10 mouse cellular contexts compared by ENCODE assay signal in genomic region chr2:168870480-168870879, GRCm38 (mm10).
DNase-seq lines count a peak whose midpoint lies in the region; ATAC-seq lines count a peak whose summit lies in the region.
"Had no signal": no experiment of that assay in that cellular context is flagged by ENCODE, and none has a peak within 500 bp of the region (broad histone marks: within the 10 kb centered on the region; RNA-seq: fewer than 3 reads in every experiment).

No protein-coding gene starts in this region.

- H3K4me1 ChIP-seq in limb, embryonic 11.5 days (ENCODE audit: control insufficient read depth, insufficient read depth, low read length), result peaks cover 20% of the 10 kb centered on the region

- ATAC-seq in limb, embryonic 11.5 days (ENCODE audit: insufficient number of reproducible peaks, low FRiP score, low TSS enrichment, low read depth), result no peak

- H3K9ac ChIP-seq in limb, embryonic 11.5 days (ENCODE audit: low read length), result no peak overlapping the region
- H3K9ac ChIP-seq: hindbrain, embryonic 15.5 days; midbrain, embryonic 12.5 days had no signal

- DNase-seq in cerebellum, postnatal 10 days, result peak; percentile 46 to 57
- DNase-seq in cerebellum, postnatal 4 days (ENCODE audit: low spot score in 2 of 2), result no peak
- DNase-seq in layer of hippocampus, postnatal 10 days (ENCODE audit: low spot score in 2 of 2), result peak; percentile 31 to 49
- no peak for DNase-seq in layer of hippocampus, adult 9-11 months
- DNase-seq in ES-CJ7 (ENCODE audit: low read depth, low spot score), result peak; percentile 69
- peak; percentile 74 for DNase-seq in limb, embryonic 11.5 days (ENCODE audit: low spot score)
- DNase-seq in frontal cortex, postnatal 14 days (ENCODE audit: low spot score in 2 of 2), result no peak
- no peak for DNase-seq in layer of hippocampus, adult 9-10 months (ENCODE audit: low spot score)

- no peaks in the 10 kb centered on the region for H3K9me3 ChIP-seq in limb, embryonic 11.5 days (ENCODE audit: control insufficient read depth, low read length)
- H3K9me3 ChIP-seq: hindbrain, embryonic 15.5 days; midbrain, embryonic 12.5 days had no signal

- no peaks in the 10 kb centered on the region for H3K36me3 ChIP-seq in limb, embryonic 11.5 days (ENCODE audit: control insufficient read depth, insufficient read depth, low read length)
- H3K36me3 ChIP-seq: hindbrain, embryonic 15.5 days; midbrain, embryonic 12.5 days had no signal

- no peak overlapping the region for H3K4me3 ChIP-seq in limb, embryonic 11.5 days (ENCODE audit: low read depth, low read length)
- H3K4me3 ChIP-seq: hindbrain, embryonic 15.5 days; midbrain, embryonic 12.5 days had no signal

- H3K27ac ChIP-seq in limb, embryonic 11.5 days (replicated peaks; ENCODE audit: low read depth, low read length), result no peak overlapping the region
- H3K27ac ChIP-seq: hindbrain, embryonic 15.5 days; midbrain, embryonic 12.5 days had no signal

- WGBS in limb, embryonic 11.5 days, result 53% methylated on average over 4 of the region's 4 CpGs

- H3K4me2 ChIP-seq in limb, embryonic 11.5 days (ENCODE audit: low read depth, severe bottlenecking), result no peak overlapping the region
- H3K4me2 ChIP-seq: hindbrain, embryonic 15.5 days; midbrain, embryonic 12.5 days had no signal

- H3K27me3 ChIP-seq in limb, embryonic 11.5 days (ENCODE audit: control insufficient read depth, insufficient read depth, low read length), result no peaks in the 10 kb centered on the region
- H3K27me3 ChIP-seq: midbrain, embryonic 12.5 days had no signal

Comparison
In these comparisons a context has a peak if more than half of its experiments do, and no peak if none do; other contexts are left out.
1. DNase-seq: peak in cerebellum, postnatal 10 days (2 of 2), layer of hippocampus, postnatal 10 days (2 of 2), ES-CJ7 (single experiment) and limb, embryonic 11.5 days (single experiment); none in cerebellum, postnatal 4 days (0 of 2), layer of hippocampus, adult 9-11 months (single experiment), frontal cortex, postnatal 14 days (0 of 2) and layer of hippocampus, adult 9-10 months (single experiment).